Mouse (Mus musculus): ENCODE measurements around the gene Baat.
"Not testable (repeated sequence)": the region's sequence is repeated elsewhere in the genome, so short reads cannot be mapped to it uniquely, and the experiment has no call there.

The Baat gene

GRCm38 (mm10) chr4:49506386-49506785, at the start of gene Baat:
Baat (minus strand) TSS chr4:49506557.
- DNase-seq (ENCODE audit: low spot score in 2 of 2) = no peak

DNA sequence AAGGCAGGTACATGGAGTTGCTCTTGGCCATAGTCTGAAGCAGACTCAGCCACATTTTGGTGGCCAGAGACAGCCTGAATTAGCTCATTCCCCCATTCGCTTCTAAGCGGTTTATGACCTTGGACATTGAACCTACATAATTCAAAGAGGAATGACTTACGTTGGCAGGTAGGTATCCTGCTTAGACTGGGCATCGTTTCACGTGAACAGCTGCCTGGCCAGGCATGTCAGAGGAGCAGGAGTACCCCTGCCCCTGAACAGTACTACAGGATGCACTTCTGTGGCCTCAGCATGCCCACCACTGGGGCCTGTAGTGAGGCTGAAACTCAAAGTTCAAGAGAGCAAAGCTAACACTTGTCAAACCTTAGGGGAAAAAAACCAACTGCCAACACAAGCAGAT, 47.0 kb upstream of the Baat start:
- DNase-seq (ENCODE audit: low spot score in 2 of 2) = no peak

DNA sequence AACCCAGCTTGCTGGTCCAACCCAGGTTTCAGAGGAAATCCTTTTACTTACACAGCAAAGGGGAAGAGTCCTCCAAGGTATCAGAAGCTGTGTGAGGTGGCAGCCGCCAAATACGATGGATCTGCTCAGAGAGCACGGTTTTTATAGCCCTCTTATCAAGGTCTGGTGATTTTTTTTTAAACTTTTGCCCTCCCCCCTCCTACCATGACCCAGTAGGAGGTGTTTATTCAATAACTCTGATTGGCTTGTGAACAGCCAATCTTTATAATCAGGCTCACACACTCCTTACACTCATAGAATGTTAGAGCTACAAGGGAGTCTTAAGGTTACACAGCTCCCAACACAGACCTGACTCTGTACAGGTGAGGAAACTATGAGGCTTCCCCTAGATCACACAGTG, 43.0 kb upstream of the Baat start, which contains the start of gene Aldob:
TSS of gene Aldob (minus strand) at position 164 of the 400 bp plus-strand sequence.
- no peak for DNase-seq (ENCODE audit: low spot score in 2 of 2)

GRCm38 (mm10) chr4:49547544-49548219, 41.3 kb upstream of the Baat start:
- DNase-seq (ENCODE audit: low spot score in 2 of 2) = no peak

GRCm38 (mm10) chr4:49546873-49547543, 40.7 kb upstream of the Baat start:
- DNase-seq (ENCODE audit: low spot score in 2 of 2) = no peak

GRCm38 (mm10) chr4:49546026-49546425, 39.7 kb upstream of the Baat start:
- no peak for DNase-seq (ENCODE audit: low spot score in 2 of 2)

GRCm38 (mm10) chr4:49540966-49541365, 34.6 kb upstream of the Baat start:
- DNase-seq (ENCODE audit: low spot score in 2 of 2) = peak in 1 of 2 experiments; percentile 15

GRCm38 (mm10) chr4:49539665-49540064, 33.3 kb upstream of the Baat start:
- no peak for DNase-seq (ENCODE audit: low spot score in 2 of 2)

GRCm38 (mm10) chr4:49536671-49537070, 30.3 kb upstream of the Baat start:
- DNase-seq (ENCODE audit: low spot score in 2 of 2) = no peak

DNA sequence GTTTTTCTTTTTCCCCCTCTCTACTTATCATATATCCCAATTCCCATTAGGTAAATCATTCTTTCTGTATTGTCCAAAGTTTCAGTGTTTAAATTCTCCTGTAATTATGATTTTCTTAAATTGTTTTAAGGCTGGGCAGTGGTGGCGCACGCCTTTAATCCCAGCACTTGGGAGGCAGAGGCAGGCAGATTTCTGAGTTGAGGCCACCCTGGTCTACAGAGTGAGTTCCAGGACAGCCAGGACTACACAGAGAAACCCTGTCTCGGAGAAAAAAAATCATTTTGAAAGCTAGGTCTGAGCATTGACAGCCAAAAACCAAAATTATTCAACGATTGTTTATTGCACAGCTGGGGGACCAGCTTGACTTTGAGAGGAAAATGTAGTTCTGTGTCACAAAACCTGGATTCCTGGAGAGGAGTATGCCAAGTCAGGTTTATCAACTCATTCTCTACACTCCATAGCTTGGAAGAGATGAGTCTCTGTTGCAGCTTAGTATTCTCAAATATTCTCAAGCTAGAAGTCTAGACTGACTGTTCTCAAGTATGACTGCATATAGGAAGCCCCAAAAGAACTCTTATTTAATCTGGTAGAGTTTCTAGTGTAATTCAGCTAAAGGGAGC, 29.4 kb upstream of the Baat start:
- no peak for DNase-seq (ENCODE audit: low spot score in 2 of 2)

- no peak for DNase-seq (ENCODE audit: low spot score in 2 of 2)
Measured at GRCm38 (mm10) chr4:49535036-49535435, 28.7 kb upstream of the Baat start.

- DNase-seq (ENCODE audit: low spot score in 2 of 2) = peak in 1 of 2 experiments; percentile 19
Measured at GRCm38 (mm10) chr4:49522576-49522975, 16.2 kb upstream of the Baat start.

DNA sequence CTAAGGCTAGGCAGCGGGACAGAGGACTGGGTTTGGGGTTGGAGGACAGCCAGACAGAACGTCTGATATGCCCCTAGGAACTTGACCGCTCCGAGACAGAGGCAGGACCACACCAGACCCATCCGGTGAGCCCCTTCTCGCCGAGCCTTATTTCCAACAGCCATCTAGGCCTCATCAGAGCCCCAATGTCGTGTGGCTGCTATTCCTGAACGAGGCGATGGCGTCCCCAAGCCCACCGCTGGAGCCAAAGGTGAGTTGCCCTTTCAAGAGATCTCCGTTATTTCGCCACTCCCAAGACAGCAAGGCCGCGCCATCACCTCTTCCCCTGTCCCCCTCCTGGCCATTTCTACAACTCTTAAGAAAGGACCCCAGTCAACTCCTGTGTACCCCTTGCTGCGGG, 15.0 kb upstream of the Baat start:
- DNase-seq (ENCODE audit: low spot score in 2 of 2) = no peak

- peak; percentile 96 to 97 for DNase-seq (ENCODE audit: low spot score in 2 of 2)
Measured at GRCm38 (mm10) chr4:49520572-49521340, 14.4 kb upstream of the Baat start, which contains the start of the genes Mrpl50 and Zfp189. Mrpl50 (minus strand) TSS chr4:49521093. Zfp189 (plus strand) TSS chr4:49521176.

GRCm38 (mm10) chr4:49519476-49519875, 13.1 kb upstream of the Baat start:
- no peak for DNase-seq (ENCODE audit: low spot score in 2 of 2)

- DNase-seq (ENCODE audit: low spot score in 2 of 2) = no peak
Measured at GRCm38 (mm10) chr4:49514441-49514840, 8.1 kb upstream of the Baat start.

GRCm38 (mm10) chr4:49512636-49513035, 6.3 kb upstream of the Baat start:
- DNase-seq (ENCODE audit: low spot score in 2 of 2) = no peak

DNA sequence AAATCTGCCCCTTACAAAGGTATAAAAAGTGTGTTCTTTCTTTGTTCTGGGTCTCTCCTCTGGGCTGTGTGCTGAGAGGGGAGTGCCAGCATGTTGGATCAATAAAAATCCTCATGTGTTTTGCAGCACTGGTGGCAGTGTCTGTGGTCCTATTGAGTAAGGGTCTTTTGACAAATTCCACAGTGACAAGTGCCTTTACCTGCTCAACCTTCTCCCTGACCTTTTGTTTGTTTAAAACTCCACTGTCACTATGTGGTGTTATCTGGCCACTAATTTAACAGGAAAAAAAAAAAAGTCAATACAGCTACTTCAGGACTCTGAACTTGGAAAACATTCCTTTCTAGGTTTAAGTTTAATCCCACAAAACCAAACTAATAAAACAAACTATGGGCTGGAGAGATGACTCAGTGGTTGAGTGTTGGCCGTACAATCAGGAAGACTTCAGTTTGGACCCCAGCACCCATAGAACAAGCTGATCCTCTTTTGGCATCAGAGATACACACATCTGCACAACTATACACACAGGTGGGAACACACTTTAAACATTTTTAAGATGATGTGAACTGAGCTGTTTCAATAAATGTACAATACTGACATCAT, 4.0 kb upstream of the Baat start:
- DNase-seq (ENCODE audit: low spot score in 2 of 2) = not testable (repeated sequence)

DNA sequence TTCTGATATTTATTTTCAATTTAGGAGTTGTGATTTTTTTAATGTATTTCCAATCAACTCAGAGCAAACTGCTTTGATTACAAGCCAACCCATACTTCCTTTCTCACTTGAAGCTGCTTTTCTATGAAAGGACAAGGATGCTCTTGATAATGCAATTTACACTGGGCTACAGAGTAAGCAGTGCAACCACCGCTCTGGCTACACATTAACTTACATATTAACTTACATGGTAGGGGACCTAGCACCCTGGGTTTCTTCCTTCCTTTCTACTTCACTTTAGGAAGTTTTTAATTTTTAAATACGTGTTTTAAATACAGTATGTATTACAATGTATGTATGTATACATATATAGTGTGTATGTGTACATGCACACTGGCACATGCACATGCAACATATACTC, 2.8 kb upstream of the Baat start:
- no peak for DNase-seq (ENCODE audit: low spot score in 2 of 2)

DNA sequence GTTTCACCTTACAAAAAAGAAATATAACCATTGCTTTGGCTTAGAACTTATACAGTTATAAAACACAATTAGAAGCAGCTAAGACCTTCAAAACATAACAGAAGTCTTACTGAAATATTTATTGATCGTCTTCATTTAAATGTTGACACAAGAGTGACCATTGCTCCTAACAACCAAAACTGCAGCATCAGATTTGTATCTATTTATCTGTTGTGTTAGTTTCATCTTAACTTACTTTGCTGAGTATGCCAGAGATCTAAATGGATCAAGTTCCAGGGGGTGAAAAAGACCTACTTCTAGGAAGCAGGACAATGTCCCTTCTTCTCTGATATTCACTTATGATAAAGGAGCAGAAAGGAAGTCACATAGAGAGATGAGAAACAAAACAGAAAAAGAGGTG, 2.8 kb downstream of the Baat start:
- no peak for DNase-seq (ENCODE audit: low spot score in 2 of 2)

DNA sequence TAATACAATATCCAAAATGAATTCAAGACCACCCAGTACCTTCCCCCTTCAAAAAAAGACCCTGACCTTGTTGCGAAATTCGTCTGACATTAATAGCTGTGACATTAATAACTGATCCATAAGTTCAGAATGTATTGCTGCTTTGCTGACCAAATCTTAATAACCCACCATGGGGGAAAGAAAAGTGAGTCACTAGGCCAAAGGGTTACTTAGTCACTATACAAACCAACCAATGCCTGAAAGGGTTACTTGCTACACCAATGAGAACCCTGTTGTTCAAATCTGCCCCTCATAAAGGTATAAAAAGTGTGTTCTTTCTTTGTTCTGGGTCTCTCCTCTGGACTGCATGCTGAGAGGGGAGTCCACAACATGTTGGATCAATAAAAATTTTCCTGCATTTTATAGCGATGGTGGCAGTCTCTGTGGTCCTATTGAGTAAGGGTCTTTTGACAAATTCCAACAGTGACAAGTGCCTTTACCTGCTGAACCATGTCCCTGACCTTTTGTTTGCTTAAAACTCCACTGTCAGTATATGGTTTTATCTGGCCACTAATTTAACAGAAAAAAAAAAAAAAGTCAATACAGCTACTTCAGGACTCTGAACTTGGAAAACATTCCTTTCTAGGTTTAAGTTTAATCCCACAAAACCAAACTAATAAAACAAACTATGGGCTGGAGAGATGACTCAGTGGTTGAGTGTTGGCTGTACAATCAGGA, 20.3 kb downstream of the Baat start:
- not testable (repeated sequence) for DNase-seq (ENCODE audit: low spot score in 2 of 2)

Data from heart, adult 9 months (tissue).